Mouse (Mus musculus): Measurements from ENCODE around the gene Rcan1. TPM values are rescaled to one million over a fixed set of nuclear protein-coding genes. Genes with fewer than 3 reads are reported as not detected.

The Rcan1 gene
- total RNA-seq, 2 experiments from 2014 or later = 44.8 to 46.5 TPM

DNA sequence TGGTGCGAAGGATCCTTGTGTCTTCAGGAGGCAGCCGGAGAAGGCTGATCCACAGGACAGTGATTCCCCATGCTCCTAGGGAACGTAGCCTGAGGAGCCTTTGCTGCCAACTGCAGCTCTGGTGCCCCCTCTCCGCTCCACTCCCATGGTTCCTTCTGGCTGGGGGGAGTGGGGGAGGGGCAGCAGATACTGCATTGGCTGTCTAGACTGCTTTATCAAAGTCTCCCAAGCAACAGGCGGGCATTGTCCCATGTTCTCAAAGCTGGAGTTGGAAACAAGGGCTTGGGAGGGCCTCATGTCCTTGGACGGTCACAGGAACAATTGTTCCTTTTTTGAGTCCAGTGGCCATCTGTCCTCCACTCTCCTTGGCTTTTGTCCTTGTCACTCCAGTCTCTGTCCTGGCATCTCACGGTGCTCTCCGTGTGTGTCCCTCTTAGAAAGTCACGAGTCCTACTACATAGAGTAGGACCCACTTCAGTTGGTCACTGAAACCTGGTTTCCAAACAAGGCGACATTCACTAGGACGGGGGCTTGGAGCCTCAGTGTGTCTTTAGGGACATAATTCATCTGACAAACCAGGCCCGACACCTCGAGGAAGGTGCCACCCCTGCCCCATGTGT is 124.3 kb downstream of the Rcan1 start:
- peak in 1 of 2 experiments; percentile 21 for DNase-seq

DNA sequence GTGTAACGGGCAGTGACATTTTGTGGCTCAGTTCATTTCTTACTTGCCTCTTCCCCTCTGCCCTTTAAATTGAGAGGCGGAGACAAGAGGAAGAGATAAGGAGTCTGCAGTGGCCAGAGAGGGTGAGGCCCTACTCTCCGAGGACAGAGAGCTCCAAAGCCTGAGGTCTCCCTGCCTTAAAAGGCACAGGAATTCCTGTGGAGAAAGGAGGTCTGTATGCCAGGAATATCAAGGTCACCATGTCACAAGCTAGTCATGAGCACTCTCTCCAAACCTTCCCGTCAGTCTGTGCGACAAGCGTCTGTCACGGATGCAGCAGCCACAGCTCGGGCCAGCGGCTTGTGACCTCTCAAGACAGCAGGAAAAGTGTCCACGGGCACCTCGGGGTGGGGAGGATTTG is 125.5 kb downstream of the Rcan1 start:
- no peak for DNase-seq

Other genes with a start within 250 kb of the Rcan1 start
- gene Kcne2, start 178.5 kb downstream of the Rcan1 start, total RNA-seq (2021) = 1 to 10 TPM in 1 of 2 experiments, not detected in 1; 1.3 TPM
- 10 to 100 TPM; 20.2 to 21.4 TPM for gene Smim11, start 169.6 kb downstream of the Rcan1 start, total RNA-seq (2021)
- not detected for gene Fam243, start 149.4 kb downstream of the Rcan1 start, total RNA-seq (2021)
- gene Kcne1, start 111.4 kb downstream of the Rcan1 start, total RNA-seq (2021) = not detected
- 1 to 10 TPM in 1 of 2 experiments, under 1 TPM in 1; 1.00 to 3.7 TPM for gene Clic6, start 14.9 kb upstream of the Rcan1 start, total RNA-seq (2021)

Data from layer of hippocampus, postnatal 36 days (tissue).